Mouse (Mus musculus) spleen, postnatal 0 days (tissue): ENCODE results near the gene Jmjd8. TPM values are rescaled to one million over a fixed set of nuclear protein-coding genes. Genes with fewer than 3 reads are reported as not detected.

Experiments
- polyA plus RNA-seq: library from polyadenylated mRNA; unstranded; fragments of >200 nt; fragmentation: Nextera tagmentation; extraction: Ambion mirVana; gene quantifications from 2 replicates; pipeline ENCODE4 v1.2.1, GENCODE M21; 2015

Jmjd8 gene
- polyA plus RNA-seq, 1 experiment from 2014 or later = 12.0 TPM

Other genes with a start within 250 kb of the Jmjd8 start
- gene Lmf1, start 249.8 kb upstream of the Jmjd8 start, polyA plus RNA-seq = 6.1 and 7.9 TPM in 2 replicates
- gene Gng13, start 111.7 kb upstream of the Jmjd8 start, polyA plus RNA-seq = 0.97 and 2.3 TPM in 2 replicates
- gene Chtf18, start 101.4 kb upstream of the Jmjd8 start, polyA plus RNA-seq = 23.3 and 29.4 TPM in 2 replicates
- gene Rpusd1, start 101.2 kb upstream of the Jmjd8 start, polyA plus RNA-seq = 9.7 and 10.3 TPM in 2 replicates
- not detected in 2 replicates for gene Mslnl, start 92.8 kb upstream of the Jmjd8 start, polyA plus RNA-seq
- 66.0 and 71.7 TPM in 2 replicates for gene Msln, start 74.5 kb upstream of the Jmjd8 start, polyA plus RNA-seq
- 17.6 and 18.6 TPM in 2 replicates for gene Narfl, start 55.1 kb upstream of the Jmjd8 start, polyA plus RNA-seq
- 24.5 and 25.5 TPM in 2 replicates for gene Haghl, start 43.2 kb upstream of the Jmjd8 start, polyA plus RNA-seq
- 0.10 and 0.19 TPM in 2 replicates for gene Ccdc78, start 42.3 kb upstream of the Jmjd8 start, polyA plus RNA-seq
- gene Fam173a, start 36.0 kb upstream of the Jmjd8 start, polyA plus RNA-seq = 64.4 and 68.0 TPM in 2 replicates
- gene AC134908.4, start 33.2 kb upstream of the Jmjd8 start, polyA plus RNA-seq = not detected in 2 replicates
- 42.7 and 43.8 TPM in 2 replicates for gene Metrn, start 31.7 kb upstream of the Jmjd8 start, polyA plus RNA-seq
- gene Fbxl16, start 19.8 kb upstream of the Jmjd8 start, polyA plus RNA-seq = 0.38 and 0.73 TPM in 2 replicates
- 9.9 and 11.4 TPM in 2 replicates for gene Wdr24, start 5.2 kb upstream of the Jmjd8 start, polyA plus RNA-seq
- gene Stub1, start 4.5 kb downstream of the Jmjd8 start, polyA plus RNA-seq = 123 and 132 TPM in 2 replicates
- gene Rhbdl1, start 8.4 kb downstream of the Jmjd8 start, polyA plus RNA-seq = 1.4 and 1.9 TPM in 2 replicates
- 1.0 and 1.1 TPM in 2 replicates for gene Gm20683, start 12.9 kb downstream of the Jmjd8 start, polyA plus RNA-seq
- gene Rhot2, start 16.0 kb downstream of the Jmjd8 start, polyA plus RNA-seq = 12.9 and 13.5 TPM in 2 replicates
- 10.9 and 12.9 TPM in 2 replicates for gene Wdr90, start 32.6 kb downstream of the Jmjd8 start, polyA plus RNA-seq
- gene Mcrip2, start 39.9 kb downstream of the Jmjd8 start, polyA plus RNA-seq = 38.2 and 38.4 TPM in 2 replicates
- gene Mettl26, start 46.2 kb downstream of the Jmjd8 start, polyA plus RNA-seq = 34.2 and 34.8 TPM in 2 replicates
- gene Wfikkn1, start 52.0 kb downstream of the Jmjd8 start, polyA plus RNA-seq = 0.30 and 0.38 TPM in 2 replicates
- gene Rab40c, start 90.9 kb downstream of the Jmjd8 start, polyA plus RNA-seq = 7.1 and 9.0 TPM in 2 replicates
- 119 and 130 TPM in 2 replicates for gene Pigq, start 116.1 kb downstream of the Jmjd8 start, polyA plus RNA-seq
- gene Nhlrc4, start 116.1 kb downstream of the Jmjd8 start, polyA plus RNA-seq = 7.8 and 8.1 TPM in 2 replicates
- 0.07 and 0.11 TPM in 2 replicates for gene A930017K11Rik, start 123.7 kb downstream of the Jmjd8 start, polyA plus RNA-seq
- gene Capn15, start 156.9 kb downstream of the Jmjd8 start, polyA plus RNA-seq = 15.0 and 15.2 TPM in 2 replicates
- 3.0 and 3.6 TPM in 2 replicates for gene Rab11fip3, start 240.7 kb downstream of the Jmjd8 start, polyA plus RNA-seq